Mouse (Mus musculus) liver, embryonic 13.5 days (tissue): ENCODE data around the gene Dapp1. TPM values are rescaled to one million over a fixed set of nuclear protein-coding genes. Genes with fewer than 3 reads are reported as not detected.
"Not testable (repeated sequence)": the region's sequence is repeated elsewhere in the genome, so short reads cannot be mapped to it uniquely, and the experiment has no call there.

ENCODE experiments used
- ATAC-seq: fragments of 200-750 bp; cut with Nextera tagmentation; 2 replicates; pipeline ENCODE4 v1.8.0; 2017; ENCODE audit warnings: low read depth, mild to moderate bottlenecking, moderate number of reproducible peaks, moderate library complexity
- DNase-seq: peaks from one replicate; pipeline ENCODE4 v3.0.0; 2022
- H3K27ac ChIP-seq: fragments of 300-500 bp; sonication (generic); 2 replicates; pipeline ENCODE4 v1.5.1; 2015; ENCODE audit warnings: moderate library complexity, mild to moderate bottlenecking, inconsistent platforms
- H3K27me3 ChIP-seq: fragments of 300-500 bp; sonication (generic); 2 replicates; pipeline ENCODE4 v1.6.1; 2015; ENCODE audit warnings: mild to moderate bottlenecking, inconsistent platforms
- H3K36me3 ChIP-seq: fragments of 300-500 bp; sonication (generic); 2 replicates; pipeline ENCODE4 v1.6.1; 2015; ENCODE audit warnings: mild to moderate bottlenecking, inconsistent platforms
- H3K4me1 ChIP-seq: fragments of 300-500 bp; sonication (generic); replicated peaks from 2 replicates; pipeline ENCODE4 v1.6.1; 2015; ENCODE audit warnings: inconsistent platforms
- H3K4me2 ChIP-seq: fragments of 300-500 bp; sonication (generic); 2 replicates; pipeline ENCODE4 v1.6.1; 2015; ENCODE audit warnings: inconsistent platforms, mild to moderate bottlenecking, moderate library complexity
- H3K4me3 ChIP-seq: fragments of 300-500 bp; sonication (generic); replicated peaks from 2 replicates; pipeline ENCODE4 v1.5.1; 2015; ENCODE audit warnings: mild to moderate bottlenecking, inconsistent platforms
- H3K9ac ChIP-seq: fragments of 300-500 bp; sonication (generic); 2 replicates; pipeline ENCODE4 v1.6.1; 2015; ENCODE audit warnings: mild to moderate bottlenecking, inconsistent platforms
- H3K9me3 ChIP-seq: fragments of 300-500 bp; sonication (generic); replicated peaks from 2 replicates; pipeline ENCODE4 v1.6.1; 2016; ENCODE audit warnings: inconsistent platforms
- WGBS: fragments of 180-500 bp; shearing (Covaris S2); methylation state at CpG from one replicate; pipeline ENCODE4 v1.1.7; 2015; ENCODE audit not compliant: insufficient replicate concordance; 5-methylcytosine and 5-hydroxymethylcytosine counted together
- polyA plus RNA-seq: library from polyadenylated mRNA; unstranded; fragments of >200 nt; fragmentation: Nextera tagmentation; extraction: Ambion mirVana; gene quantifications from 2 replicates; pipeline ENCODE4 v1.2.1, GENCODE M21; 2015

Gene Dapp1
- polyA plus RNA-seq, 1 experiment from 2014 or later: 14.0 TPM

DNA sequence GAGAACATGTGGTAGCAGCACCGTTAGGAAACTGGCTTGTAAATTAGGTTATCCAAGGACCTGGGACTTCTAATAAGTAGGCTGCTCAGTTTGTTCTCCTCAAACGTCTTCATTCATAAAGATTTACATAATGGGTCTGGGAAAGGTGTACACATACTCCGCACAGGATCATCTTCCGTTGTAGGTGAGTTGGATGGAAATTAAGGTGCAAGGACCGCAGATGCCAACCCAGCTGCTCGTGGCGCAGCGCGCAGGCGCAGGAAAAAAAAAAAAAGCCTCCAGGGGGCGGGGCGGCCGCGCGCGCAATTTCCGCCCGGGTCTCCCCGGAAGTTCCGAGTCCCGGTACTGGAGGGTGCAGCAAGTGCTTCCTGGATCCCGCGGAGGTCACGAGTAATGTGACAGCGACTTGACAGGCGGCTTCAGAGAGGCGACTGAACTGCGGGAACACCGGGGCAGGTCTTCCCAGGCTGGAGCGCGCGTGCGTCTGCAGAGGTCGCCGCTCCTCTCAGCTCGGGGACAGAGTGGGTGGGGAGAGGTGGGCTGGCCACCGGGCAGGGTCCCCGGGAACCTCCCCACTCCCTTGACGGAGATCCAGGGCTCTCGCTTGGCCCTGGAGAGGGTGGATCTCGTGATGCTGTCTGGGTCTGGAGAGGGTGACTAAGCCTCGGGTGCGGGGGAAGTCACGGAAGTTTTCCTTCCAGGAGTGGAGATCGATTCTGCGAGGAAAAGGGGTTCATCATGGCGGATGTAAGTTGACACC, 63.0 kb downstream of the Dapp1 start, which contains the start of gene Lamtor3:
TSS of gene Lamtor3 (plus strand) at position 335 of the 760 bp plus-strand sequence.
- Histone ChIP-seq H3K9me3 (no peaks in the 10 kb centered on the region), H3K4me2 (peak within 1 kb of the TSS; percentile 83), H3K36me3 (peaks cover 17% of the 10 kb centered on the region), H3K27ac (peak within 1 kb of the TSS; percentile 94), H3K4me1 (peaks cover 30% of the 10 kb centered on the region), H3K9ac (peak within 1 kb of the TSS; percentile 94), H3K27me3 (no peaks in the 10 kb centered on the region), H3K4me3 (peak within 1 kb of the TSS; percentile 97)
- WGBS: under 1% methylated on average over 47 of the region's 47 CpGs
- peak; percentile 94 for ATAC-seq
- DNase-seq: peak; percentile 82

DNA sequence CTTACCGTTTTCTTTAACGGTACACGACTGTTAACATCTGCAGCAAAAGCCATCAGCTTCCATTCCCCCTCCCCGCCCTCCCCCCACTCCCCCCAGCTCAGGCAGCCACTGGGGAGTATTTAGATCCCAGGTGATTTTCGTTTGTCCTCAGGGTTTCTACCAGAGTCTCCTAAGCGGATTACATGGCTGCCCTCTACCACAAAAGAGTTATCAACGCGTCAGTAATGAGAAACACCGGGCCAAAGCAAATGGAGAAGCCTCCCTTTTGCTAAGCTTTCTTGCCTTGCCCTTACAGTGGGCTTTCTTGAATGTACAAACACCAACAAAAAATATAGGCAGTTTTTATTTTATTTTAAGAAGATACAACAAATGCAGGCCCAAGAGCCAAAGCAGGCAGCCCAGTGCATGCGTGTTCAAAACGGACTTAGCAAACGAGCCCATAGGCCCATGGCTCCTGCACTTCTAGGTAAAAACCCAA, 63.6 kb downstream of the Dapp1 start:
- ATAC-seq (peak; percentile 27; the same call in 1 of the 2 replicates), DNase-seq (no peak)
- Histone ChIP-seq H3K4me2 (peak overlapping the region; percentile 83), H3K27ac (peak overlapping the region; percentile 94; the same call in 1 of the 2 replicates), H3K4me1 (peaks cover 30% of the 10 kb centered on the region), H3K9me3 (no peaks in the 10 kb centered on the region), H3K27me3 (no peaks in the 10 kb centered on the region), H3K36me3 (peaks cover 17% of the 10 kb centered on the region), H3K9ac (peak overlapping the region; percentile 94), H3K4me3 (peak overlapping the region; percentile 97)
- 23% methylated on average over 12 of the region's 12 CpGs for WGBS

DNA sequence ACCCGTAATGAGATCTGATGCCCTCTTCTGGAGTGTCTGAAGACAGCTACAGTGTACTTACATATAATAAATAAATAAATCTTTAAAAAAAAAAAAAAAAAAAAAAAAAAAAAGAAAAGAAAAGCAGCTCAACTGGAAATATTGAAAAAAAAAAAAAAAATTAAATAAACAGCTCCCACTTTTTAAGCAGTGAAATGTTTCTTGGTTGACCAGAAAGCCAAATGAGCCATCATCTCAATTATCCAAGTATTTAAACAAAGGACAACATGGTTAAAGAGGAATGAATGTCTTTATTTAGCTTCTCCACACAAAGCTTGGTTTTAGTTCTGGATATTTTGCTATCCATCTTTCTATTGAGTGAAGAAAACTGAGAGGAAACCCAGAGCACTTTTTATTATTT, 66.8 kb downstream of the Dapp1 start:
- DNase-seq, H3K9me3 ChIP-seq, H3K27ac ChIP-seq, H3K27me3 ChIP-seq, H3K4me3 ChIP-seq, H3K36me3 ChIP-seq, ATAC-seq, H3K4me2 ChIP-seq, H3K9ac ChIP-seq: not testable (repeated sequence)
- WGBS: 50% methylated on average over 1 of the region's 1 CpGs
- peaks cover 17% of the 10 kb centered on the region for H3K4me1 ChIP-seq

- Histone ChIP-seq H3K9ac (no peak overlapping the region), H3K27ac (no peak overlapping the region), H3K4me2 (no peak overlapping the region), H3K4me3 (no peak overlapping the region), H3K9me3 (no peaks in the 10 kb centered on the region), H3K36me3 (no peaks in the 10 kb centered on the region; the same call in 1 of the 2 replicates), H3K4me1 (peaks cover 11% of the 10 kb centered on the region), H3K27me3 (no peaks in the 10 kb centered on the region)
- no peak for ATAC-seq
- DNase-seq: no peak
- WGBS: 42% methylated on average over 2 of the region's 2 CpGs
These were observed 68.3 kb downstream of the Dapp1 start for GRCm38 (mm10) chr3:137913093-137913492.

GRCm38 (mm10) chr3:137900149-137900548, 81.2 kb downstream of the Dapp1 start:
- Histone ChIP-seq H3K27me3 (no peaks in the 10 kb centered on the region), H3K36me3 (peaks cover 11% of the 10 kb centered on the region), H3K4me3 (no peak overlapping the region), H3K4me1 (no peaks in the 10 kb centered on the region), H3K4me2 (no peak overlapping the region), H3K27ac (no peak overlapping the region), H3K9me3 (no peaks in the 10 kb centered on the region), H3K9ac (no peak overlapping the region)
- no peak for DNase-seq
- ATAC-seq: no peak
- 83% methylated on average over 10 of the region's 10 CpGs for WGBS

- Histone ChIP-seq H3K9me3 (no peaks in the 10 kb centered on the region), H3K4me1 (no peaks in the 10 kb centered on the region), H3K9ac (no peak overlapping the region), H3K27me3 (no peaks in the 10 kb centered on the region), H3K4me2 (no peak overlapping the region), H3K4me3 (no peak overlapping the region), H3K36me3 (peaks cover 17% of the 10 kb centered on the region), H3K27ac (no peak overlapping the region)
- 68% methylated on average over 5 of the region's 5 CpGs for WGBS
- DNase-seq: no peak
- no peak for ATAC-seq
These were observed 83.7 kb downstream of the Dapp1 start for GRCm38 (mm10) chr3:137897685-137898084.

GRCm38 (mm10) chr3:137896867-137897266, 84.5 kb downstream of the Dapp1 start:
- no peak for DNase-seq
- Histone ChIP-seq H3K9ac (no peak overlapping the region), H3K9me3 (no peaks in the 10 kb centered on the region), H3K27ac (no peak overlapping the region), H3K27me3 (no peaks in the 10 kb centered on the region), H3K4me2 (no peak overlapping the region), H3K36me3 (peaks cover 17% of the 10 kb centered on the region), H3K4me1 (no peaks in the 10 kb centered on the region), H3K4me3 (no peak overlapping the region)
- WGBS: 81% methylated on average over 3 of the region's 3 CpGs
- no peak for ATAC-seq

- H3K4me1 ChIP-seq: no peaks in the 10 kb centered on the region
- H3K27ac ChIP-seq: no peak overlapping the region
- no peak overlapping the region for H3K4me3 ChIP-seq
- no peaks in the 10 kb centered on the region for H3K9me3 ChIP-seq
- H3K36me3 ChIP-seq: peaks cover 17% of the 10 kb centered on the region
- H3K27me3 ChIP-seq: no peaks in the 10 kb centered on the region
- ATAC-seq: no peak
- no peak overlapping the region for H3K9ac ChIP-seq
- no peak overlapping the region for H3K4me2 ChIP-seq
- WGBS: 74% methylated on average over 4 of the region's 4 CpGs
- no peak for DNase-seq
These were observed 85.0 kb downstream of the Dapp1 start for GRCm38 (mm10) chr3:137896386-137896785.

GRCm38 (mm10) chr3:137895196-137895595, 86.1 kb downstream of the Dapp1 start:
- no peak overlapping the region for H3K9ac ChIP-seq
- peaks cover 17% of the 10 kb centered on the region for H3K36me3 ChIP-seq
- no peak overlapping the region for H3K4me3 ChIP-seq
- H3K9me3 ChIP-seq: no peaks in the 10 kb centered on the region
- no peak overlapping the region for H3K27ac ChIP-seq
- H3K4me1 ChIP-seq: no peaks in the 10 kb centered on the region
- DNase-seq (peak; percentile 36), ATAC-seq (no peak)
- H3K4me2 ChIP-seq: no peak overlapping the region
- 64% methylated on average over 3 of the region's 3 CpGs for WGBS
- no peaks in the 10 kb centered on the region for H3K27me3 ChIP-seq

DNA sequence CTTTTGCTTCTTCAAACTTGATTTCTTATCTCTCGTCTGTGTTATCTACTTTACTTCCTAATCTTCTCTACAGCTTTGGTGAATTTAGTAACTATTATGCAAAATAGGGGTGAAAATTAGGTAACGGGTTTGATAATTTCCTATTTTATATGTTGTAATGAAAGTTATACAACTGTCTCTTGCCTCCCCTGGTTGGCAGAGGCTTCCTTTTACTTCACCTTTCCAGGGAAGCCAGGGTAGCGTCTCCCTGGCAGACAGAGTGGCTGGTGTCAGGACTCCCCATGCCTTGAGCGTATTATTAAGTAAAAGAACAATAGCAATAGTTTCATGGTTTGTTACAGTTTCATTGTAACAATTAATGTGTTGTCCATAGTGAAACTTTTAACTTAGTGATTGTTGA, 87.6 kb downstream of the Dapp1 start:
- H3K4me2 ChIP-seq: no peak overlapping the region
- H3K27ac ChIP-seq: no peak overlapping the region
- no peaks in the 10 kb centered on the region for H3K27me3 ChIP-seq
- WGBS: 79% methylated on average over 4 of the region's 4 CpGs
- peaks cover 1% of the 10 kb centered on the region for H3K4me1 ChIP-seq
- no peaks in the 10 kb centered on the region for H3K9me3 ChIP-seq
- DNase-seq: no peak
- H3K9ac ChIP-seq: no peak overlapping the region
- no peak overlapping the region for H3K4me3 ChIP-seq
- no peak for ATAC-seq
- H3K36me3 ChIP-seq: peaks cover 31% of the 10 kb centered on the region

DNA sequence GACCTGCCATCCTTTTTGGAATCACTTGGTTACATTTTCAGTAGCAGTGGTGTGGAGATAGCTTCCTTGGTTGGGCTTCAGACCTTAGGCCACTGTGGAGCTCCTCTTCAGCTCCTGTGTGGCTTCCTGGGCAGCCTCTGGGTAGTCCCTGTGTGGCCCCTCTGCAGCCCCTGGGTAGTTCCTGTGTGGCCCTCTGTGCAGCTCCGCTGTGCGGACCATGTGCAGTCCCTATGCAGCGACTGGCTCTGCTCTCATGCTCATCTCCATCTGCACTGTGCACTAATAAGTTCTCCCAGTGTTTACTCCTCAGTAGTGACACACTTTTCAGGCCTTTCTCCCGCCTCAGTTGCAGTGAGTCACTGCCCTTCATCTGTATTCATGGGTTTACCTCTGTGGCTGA, 89.2 kb downstream of the Dapp1 start:
- Histone ChIP-seq H3K9ac (no peak overlapping the region), H3K4me1 (peaks cover 10% of the 10 kb centered on the region), H3K27me3 (no peaks in the 10 kb centered on the region), H3K4me2 (no peak overlapping the region), H3K4me3 (no peak overlapping the region), H3K27ac (no peak overlapping the region), H3K36me3 (peaks cover 33% of the 10 kb centered on the region), H3K9me3 (no peaks in the 10 kb centered on the region)
- no peak for ATAC-seq
- DNase-seq: no peak
- 86% methylated on average over 4 of the region's 4 CpGs for WGBS

DNA sequence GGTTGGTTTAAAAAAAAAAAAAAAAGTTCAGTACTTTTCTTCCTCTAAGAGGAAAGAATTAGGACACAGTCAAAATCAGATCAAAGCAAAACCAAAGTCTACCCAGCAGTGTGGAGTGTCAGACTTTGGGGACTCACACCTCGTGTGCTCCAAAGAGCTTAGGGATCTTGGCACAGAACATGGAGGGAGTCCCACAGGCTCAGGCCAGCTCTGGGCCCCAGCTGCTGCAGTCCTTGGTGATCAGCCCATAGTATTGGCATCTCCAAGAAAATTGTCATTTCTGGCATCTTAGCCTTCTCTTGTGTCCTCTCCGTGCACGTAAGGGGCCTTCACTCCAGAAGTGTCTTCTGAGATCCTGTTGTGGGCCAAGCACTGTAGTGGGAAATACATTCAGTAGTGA, 90.3 kb downstream of the Dapp1 start:
- H3K4me2 ChIP-seq: no peak overlapping the region
- 69% methylated on average over 3 of the region's 3 CpGs for WGBS
- no peak overlapping the region for H3K9ac ChIP-seq
- DNase-seq (no peak), ATAC-seq (no peak)
- no peaks in the 10 kb centered on the region for H3K27me3 ChIP-seq
- H3K4me3 ChIP-seq: no peak overlapping the region
- peaks cover 33% of the 10 kb centered on the region for H3K36me3 ChIP-seq
- no peaks in the 10 kb centered on the region for H3K9me3 ChIP-seq
- H3K27ac ChIP-seq: no peak overlapping the region
- H3K4me1 ChIP-seq: peaks cover 10% of the 10 kb centered on the region
